Mouse (Mus musculus): ENCODE data around the gene Atp8a1.

DNA sequence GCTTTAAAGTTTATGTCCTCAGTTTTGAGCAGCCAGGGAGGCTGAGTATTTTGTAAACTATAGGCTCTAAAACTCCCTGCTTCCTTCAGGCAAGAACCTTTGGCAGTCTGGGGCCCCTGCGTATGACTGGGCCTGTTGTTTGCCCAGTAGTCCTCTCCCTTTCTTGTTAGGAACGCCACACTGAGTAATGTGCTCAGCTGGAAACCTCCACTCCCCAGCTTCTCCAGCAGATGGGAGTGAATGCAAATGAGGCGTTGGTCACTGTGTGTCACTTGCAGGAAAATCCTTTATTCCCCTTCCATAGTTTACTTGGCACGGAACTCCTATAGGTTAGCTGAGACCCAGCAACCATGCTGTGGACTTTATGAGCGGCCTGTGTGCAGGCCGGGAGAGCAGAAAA lies 4.9 kb downstream of the Atp8a1 start:
- TF ChIP-seq CTCF (IDR thresholded peaks at IDR 0.05; ENCODE audit: control insufficient read depth, insufficient read depth, insufficient replicate concordance, low read depth, low read length) (no peak), POLR2A (IDR thresholded peaks at IDR 0.05; ENCODE audit: control insufficient read depth, low read depth, low read length) (no peak)
